Mouse (Mus musculus) spleen, adult 2 months (tissue): Measurements from ENCODE around the gene Gsto1. TPM values are rescaled to one million over a fixed set of nuclear protein-coding genes. Genes with fewer than 3 reads are reported as not detected.

Source experiments
- DNase-seq, 2 experiments: peaks; one replicate each; pipeline versions ENCODE4 v3.0.0 to v3.0.0-alpha.2; 2012 to 2021; ENCODE audit warnings: low spot score in 2 of 2, low read depth in 1 of 2
- H3K27ac ChIP-seq: fragments of 200-500 bp; 2 replicates; pipeline ENCODE4 v1.5.1; 2012; ENCODE audit warnings: low read length, inconsistent platforms; ENCODE audit not compliant: insufficient read depth
- H3K27me3 ChIP-seq: fragments of 200-500 bp; 2 replicates; pipeline ENCODE4 v1.6.1; 2012; ENCODE audit warnings: mild to moderate bottlenecking, moderate library complexity, low read length, inconsistent platforms; ENCODE audit not compliant: control insufficient read depth, insufficient read depth
- H3K36me3 ChIP-seq: fragments of 200-500 bp; 2 replicates; pipeline ENCODE4 v1.6.1; 2012; ENCODE audit warnings: mild to moderate bottlenecking, low read length, inconsistent platforms; ENCODE audit not compliant: control insufficient read depth, insufficient read depth
- H3K4me1 ChIP-seq: fragments of 200-500 bp; 2 replicates; pipeline ENCODE4 v1.6.1; 2011; ENCODE audit warnings: inconsistent platforms; ENCODE audit not compliant: control insufficient read depth, insufficient read depth, insufficient read length
- H3K4me3 ChIP-seq: fragments of 200-500 bp; 2 replicates; pipeline ENCODE4 v1.5.1; 2011; ENCODE audit warnings: mild to moderate bottlenecking, inconsistent platforms; ENCODE audit not compliant: insufficient read depth, insufficient read length; ENCODE audit errors: extremely low read depth
- CTCF ChIP-seq: fragments of 200-500 bp; IDR thresholded peaks from 2 replicates; pipeline ENCODE4 v1.5.1; 2011; ENCODE audit warnings: mild to moderate bottlenecking, inconsistent platforms; ENCODE audit not compliant: insufficient read depth, insufficient read length, insufficient replicate concordance; ENCODE audit errors: extremely low read depth
- POLR2A ChIP-seq: fragments of 200-500 bp; IDR thresholded peaks from 2 replicates; pipeline ENCODE4 v1.6.1; 2011; ENCODE audit warnings: low read depth, low read length, inconsistent platforms
- WGBS: fragments of 180-500 bp; shearing (Covaris S2); methylation state at CpG from one replicate; pipeline ENCODE4 v1.1.7; 2018; 5-methylcytosine and 5-hydroxymethylcytosine counted together
- polyA plus RNA-seq: library from polyadenylated mRNA; depleted of rRNA; stranded (reverse); fragments of >200 nt; gene quantifications from 2 replicates; pipeline ENCODE4 v1.2.3, GENCODE M21; 2012

The Gsto1 gene
- polyA plus RNA-seq, 1 experiment = 24.5 TPM

- Histone ChIP-seq H3K27me3 (no peaks in the 10 kb centered on the region), H3K4me3 (no peak overlapping the region), H3K27ac (no peak overlapping the region), H3K36me3 (no peaks in the 10 kb centered on the region), H3K4me1 (no peaks in the 10 kb centered on the region)
- 66% methylated on average over 4 of the region's 4 CpGs for WGBS
- no peak for DNase-seq
- TF ChIP-seq CTCF (no peak), POLR2A (no peak)
These were observed 12.9 kb downstream of the Gsto1 start for GRCm38 (mm10) chr19:47867628-47868175.

- 81% methylated on average over 4 of the region's 4 CpGs for WGBS
- Histone ChIP-seq H3K4me1 (no peaks in the 10 kb centered on the region), H3K27ac (no peak overlapping the region), H3K4me3 (no peak overlapping the region), H3K36me3 (no peaks in the 10 kb centered on the region), H3K27me3 (no peaks in the 10 kb centered on the region)
- DNase-seq = no peak
- no peak for TF ChIP-seq CTCF
- TF ChIP-seq POLR2A = no peak
These were observed 14.2 kb downstream of the Gsto1 start for GRCm38 (mm10) chr19:47868951-47869350.

- Histone ChIP-seq H3K27me3 (no peaks in the 10 kb centered on the region), H3K4me1 (no peaks in the 10 kb centered on the region), H3K27ac (no peak overlapping the region), H3K4me3 (no peak overlapping the region), H3K36me3 (no peaks in the 10 kb centered on the region)
- no peak for TF ChIP-seq CTCF
- TF ChIP-seq POLR2A = no peak
- WGBS = 65% methylated on average over 3 of the region's 3 CpGs
- DNase-seq = no peak
These were observed 14.7 kb downstream of the Gsto1 start for GRCm38 (mm10) chr19:47869516-47869915.

- H3K4me3 ChIP-seq = no peak overlapping the region
- no peak overlapping the region for H3K27ac ChIP-seq
- H3K27me3 ChIP-seq = no peaks in the 10 kb centered on the region
- no peaks in the 10 kb centered on the region for H3K4me1 ChIP-seq
- 88% methylated on average over 7 of the region's 7 CpGs for WGBS
- H3K36me3 ChIP-seq = no peaks in the 10 kb centered on the region
- no peak for TF ChIP-seq POLR2A
- no peak for TF ChIP-seq CTCF
- DNase-seq = no peak
These were observed 15.4 kb downstream of the Gsto1 start for GRCm38 (mm10) chr19:47870102-47870666.

- no peak for DNase-seq
- Histone ChIP-seq H3K36me3 (no peaks in the 10 kb centered on the region), H3K27ac (no peak overlapping the region), H3K4me1 (no peaks in the 10 kb centered on the region), H3K4me3 (no peak overlapping the region), H3K27me3 (no peaks in the 10 kb centered on the region)
- TF ChIP-seq CTCF (no peak), POLR2A (no peak)
- 52% methylated on average over 10 of the region's 10 CpGs for WGBS
These were observed 16.7 kb downstream of the Gsto1 start for GRCm38 (mm10) chr19:47871515-47871914.

- Histone ChIP-seq H3K4me1 (no peaks in the 10 kb centered on the region), H3K36me3 (no peaks in the 10 kb centered on the region), H3K27me3 (no peaks in the 10 kb centered on the region), H3K27ac (no peak overlapping the region), H3K4me3 (no peak overlapping the region)
- no peak for TF ChIP-seq CTCF
- no peak for TF ChIP-seq POLR2A
- 78% methylated on average over 15 of the region's 15 CpGs for WGBS
- DNase-seq = no peak
These were observed 21.5 kb downstream of the Gsto1 start for GRCm38 (mm10) chr19:47876252-47876651.

GRCm38 (mm10) chr19:47881538-47881937, 26.8 kb downstream of the Gsto1 start:
- Histone ChIP-seq H3K27ac (no peak overlapping the region), H3K4me3 (no peak overlapping the region), H3K4me1 (peaks cover 2% of the 10 kb centered on the region; the same call in 1 of the 2 replicates), H3K36me3 (no peaks in the 10 kb centered on the region), H3K27me3 (no peaks in the 10 kb centered on the region)
- no peak for TF ChIP-seq CTCF
- WGBS = 80% methylated on average over 7 of the region's 7 CpGs
- DNase-seq = no peak
